Mouse (Mus musculus) adrenal gland, postnatal 36 days (tissue): ENCODE measurements around the gene Prr13. TPM values are rescaled to one million over a fixed set of nuclear protein-coding genes. Genes with fewer than 3 reads are reported as not detected.

Experiments used
- DNase-seq, 2 experiments: peaks; one replicate each; pipeline ENCODE4 v3.0.0; 2021; ENCODE audit warnings: mixed read lengths in 1 of 2
- total RNA-seq, 2 experiments: library from RNA; stranded (reverse); gene quantifications; 2 replicates each; pipeline ENCODE4 v1.2.3; 2021

Prr13 gene
- total RNA-seq, 2 experiments from 2014 or later = 112 to 116 TPM

- DNase-seq = no peak
Measured at GRCm38 (mm10) chr15:102503924-102504782, 45.3 kb downstream of the Prr13 start.

GRCm38 (mm10) chr15:102505073-102505769 is 46.4 kb downstream of the Prr13 start:
- DNase-seq = no peak

- DNase-seq = no peak
Measured at GRCm38 (mm10) chr15:102505770-102506463, 47.1 kb downstream of the Prr13 start.

GRCm38 (mm10) chr15:102506464-102506830 is 47.6 kb downstream of the Prr13 start:
- no peak for DNase-seq

- no peak for DNase-seq
Measured at GRCm38 (mm10) chr15:102506864-102507263, 48.0 kb downstream of the Prr13 start.

GRCm38 (mm10) chr15:102507561-102507960 is 48.7 kb downstream of the Prr13 start:
- no peak for DNase-seq

GRCm38 (mm10) chr15:102508336-102508735 is 49.5 kb downstream of the Prr13 start:
- no peak for DNase-seq

GRCm38 (mm10) chr15:102510110-102510509 is 51.3 kb downstream of the Prr13 start:
- DNase-seq = no peak

- peak; percentile 90 to 94 for DNase-seq
Measured at GRCm38 (mm10) chr15:102510590-102511284, 51.9 kb downstream of the Prr13 start.

GRCm38 (mm10) chr15:102511285-102511833 is 52.5 kb downstream of the Prr13 start:
- no peak for DNase-seq

GRCm38 (mm10) chr15:102512010-102512409 is 53.2 kb downstream of the Prr13 start:
- DNase-seq = no peak

Other genes starting within 250 kb of the Prr13 start
- 1 to 10 TPM; 1.5 to 2.9 TPM for gene Itgb7, start 227.1 kb upstream of the Prr13 start, total RNA-seq
- 10 to 100 TPM; 21.7 to 30.4 TPM for gene Rarg, start 201.5 kb upstream of the Prr13 start, total RNA-seq
- not detected for gene Gm9918, start 188.5 kb upstream of the Prr13 start, total RNA-seq
- gene Mfsd5, start 179.6 kb upstream of the Prr13 start, total RNA-seq = 10 to 100 TPM; 39.0 to 40.0 TPM
- 1 to 10 TPM; 3.2 to 3.6 TPM for gene Espl1, start 162.8 kb upstream of the Prr13 start, total RNA-seq
- gene Pfdn5, start 132.9 kb upstream of the Prr13 start, total RNA-seq = 100 to 1,000 TPM; 420 TPM
- gene Myg1, start 127.3 kb upstream of the Prr13 start, total RNA-seq = 10 to 100 TPM; 59.0 to 59.1 TPM
- gene Aaas, start 108.3 kb upstream of the Prr13 start, total RNA-seq = 10 to 100 TPM; 13.7 to 16.2 TPM
- under 1 TPM in 1 of 2 experiments, not detected in 1; 0.16 TPM for gene Sp7, start 91.8 kb upstream of the Prr13 start, total RNA-seq
- gene Sp1, start 52.9 kb upstream of the Prr13 start, total RNA-seq = 10 to 100 TPM; 78.9 to 79.7 TPM
- 1 to 10 TPM; 1.2 to 2.5 TPM for gene Amhr2, start 13.7 kb upstream of the Prr13 start, total RNA-seq
- 100 to 1,000 TPM; 724 to 759 TPM for gene Pcbp2, start 11.5 kb downstream of the Prr13 start, total RNA-seq
- gene Gm10337, start 44.7 kb downstream of the Prr13 start, total RNA-seq = not detected
- gene Map3k12, start 58.0 kb downstream of the Prr13 start, total RNA-seq = 1 to 10 TPM; 8.0 to 8.9 TPM
- 10 to 100 TPM; 32.5 to 33.5 TPM for gene Tarbp2, start 59.2 kb downstream of the Prr13 start, total RNA-seq
- 1 to 10 TPM; 2.5 to 3.6 TPM for gene Npff, start 65.9 kb downstream of the Prr13 start, total RNA-seq
- 1 to 10 TPM; 1.2 to 1.4 TPM for gene Gm28047, start 166.0 kb downstream of the Prr13 start, total RNA-seq
- gene Atf7, start 166.4 kb downstream of the Prr13 start, total RNA-seq = 10 to 100 TPM; 65.5 to 66.3 TPM
- 10 to 100 TPM; 16.8 to 20.8 TPM for gene Atp5g2, start 213.3 kb downstream of the Prr13 start, total RNA-seq